Mouse (Mus musculus) WW6 (cell line): ENCODE results near the gene Mark3.
"Not testable (repeated sequence)": the region's sequence is repeated elsewhere in the genome, so short reads cannot be mapped to it uniquely, and the experiment has no call there.

Source experiments
- DNase-seq: peaks from one replicate; pipeline ENCODE4 v3.0.0-alpha.2; 2013; ENCODE audit warnings: low read depth, low spot score

Gene Mark3

DNA sequence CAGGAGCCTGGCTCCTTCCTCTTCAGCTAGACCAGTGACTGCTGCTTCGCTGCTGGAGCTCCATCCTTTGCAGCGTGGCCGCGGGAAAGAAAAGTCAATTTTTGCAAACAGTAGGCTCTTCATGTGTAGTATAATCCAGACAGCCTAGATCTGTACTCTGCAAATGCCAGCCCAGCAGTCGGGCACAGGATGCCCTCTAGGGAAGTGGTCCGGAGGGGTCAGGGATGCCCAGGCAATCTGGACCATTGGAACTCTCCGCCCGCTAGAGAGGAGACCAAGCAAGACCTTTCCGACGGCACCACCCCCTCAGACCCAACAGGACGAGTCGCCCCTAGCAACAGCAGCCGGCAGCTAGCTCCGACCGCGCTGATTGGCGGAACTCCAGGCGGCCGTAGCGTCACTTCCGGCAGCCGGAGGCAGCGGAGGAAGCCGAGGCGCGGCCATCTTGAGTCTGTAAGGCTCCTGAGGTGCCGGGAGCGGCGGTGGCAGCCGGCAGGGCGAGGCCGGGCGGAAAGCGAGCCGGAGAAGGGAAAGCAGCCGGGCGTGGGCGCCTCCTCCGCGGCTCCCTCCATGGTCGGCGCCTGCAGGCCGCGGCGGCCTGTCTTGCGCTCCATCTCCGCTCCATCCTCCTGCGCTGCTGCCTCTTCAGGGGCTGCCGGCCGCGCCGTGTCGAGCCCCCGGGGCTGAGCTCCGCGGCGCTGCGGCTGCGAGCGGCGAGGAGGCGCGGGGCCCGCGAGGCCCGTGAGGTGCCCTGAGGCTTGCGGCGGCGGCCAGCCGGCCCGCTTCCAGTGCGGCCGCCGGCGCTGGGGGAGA, at the start of gene Mark3:
Gene Mark3, plus strand, starts transcription at position 450 of the 813 bp plus-strand sequence.
- DNase-seq = peak; percentile 90

DNA sequence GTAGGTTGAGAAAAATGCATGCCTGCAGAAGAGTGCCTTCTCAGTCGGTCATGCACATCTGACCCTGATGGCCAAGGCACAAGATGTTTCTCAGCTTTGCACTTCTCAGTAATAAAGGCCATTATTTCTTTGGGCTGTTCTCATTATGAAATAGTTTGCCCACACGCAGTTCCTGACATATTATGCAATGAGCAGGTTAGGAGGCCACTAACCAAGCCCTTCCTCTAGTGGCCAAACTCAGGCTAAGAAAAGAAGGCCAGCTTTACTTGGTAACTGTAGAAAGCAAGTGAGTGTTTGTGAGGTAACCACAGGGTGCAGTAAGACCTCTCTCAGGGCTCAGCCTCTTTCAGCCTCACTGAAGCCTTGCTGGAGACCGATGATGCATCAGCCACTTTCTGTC, 49.4 kb upstream of the Mark3 start:
- DNase-seq = no peak

DNA sequence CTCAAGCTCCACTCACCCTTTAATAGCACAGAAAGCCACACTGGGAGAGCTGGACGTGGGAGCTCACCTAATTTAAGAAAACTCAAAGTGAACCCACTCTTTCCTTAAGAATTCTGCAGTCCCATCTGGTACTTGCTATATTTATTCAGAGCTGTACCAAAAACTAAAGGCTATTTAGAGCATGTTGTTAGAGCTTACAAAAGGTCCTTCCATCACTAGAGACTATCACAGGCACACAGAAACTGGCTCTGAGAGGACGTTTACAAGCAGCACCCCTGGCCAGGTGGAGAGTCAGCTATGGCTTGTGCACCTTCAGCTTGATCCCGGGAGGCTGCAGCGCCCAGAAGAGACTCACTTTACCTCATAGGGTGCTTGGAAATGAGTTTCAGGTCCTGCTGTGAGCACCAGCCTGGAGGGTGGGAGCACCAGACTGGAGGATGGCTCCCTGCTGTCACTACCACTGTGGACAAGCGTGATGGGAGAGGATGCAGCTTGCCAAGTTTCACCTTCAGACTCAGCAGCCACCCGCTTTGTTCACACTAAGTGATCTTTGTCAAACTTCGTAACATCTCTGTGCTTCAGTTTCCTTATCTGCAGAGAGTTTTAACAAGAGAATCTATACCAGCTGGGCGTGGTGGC, 46.6 kb upstream of the Mark3 start:
- no peak for DNase-seq

DNA sequence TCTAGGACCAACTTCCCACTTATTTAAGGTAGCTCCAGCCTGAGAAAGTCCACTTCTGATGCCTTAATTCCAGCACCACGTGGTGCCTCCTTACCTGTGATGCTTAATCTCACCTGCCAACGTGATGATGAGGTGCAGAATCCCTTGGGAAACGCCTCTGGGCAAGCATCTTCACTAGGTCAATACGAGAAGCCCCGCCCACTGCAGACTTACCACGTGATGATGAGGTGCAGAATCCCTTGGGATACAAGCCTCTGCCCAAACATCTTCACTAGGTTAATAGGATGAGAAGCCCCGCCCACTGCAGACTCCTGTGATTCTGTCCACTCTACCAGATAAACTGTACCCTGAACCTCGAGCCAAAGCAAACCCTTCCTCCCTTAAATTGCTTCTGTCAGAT, 45.1 kb upstream of the Mark3 start:
- DNase-seq = no peak

DNA sequence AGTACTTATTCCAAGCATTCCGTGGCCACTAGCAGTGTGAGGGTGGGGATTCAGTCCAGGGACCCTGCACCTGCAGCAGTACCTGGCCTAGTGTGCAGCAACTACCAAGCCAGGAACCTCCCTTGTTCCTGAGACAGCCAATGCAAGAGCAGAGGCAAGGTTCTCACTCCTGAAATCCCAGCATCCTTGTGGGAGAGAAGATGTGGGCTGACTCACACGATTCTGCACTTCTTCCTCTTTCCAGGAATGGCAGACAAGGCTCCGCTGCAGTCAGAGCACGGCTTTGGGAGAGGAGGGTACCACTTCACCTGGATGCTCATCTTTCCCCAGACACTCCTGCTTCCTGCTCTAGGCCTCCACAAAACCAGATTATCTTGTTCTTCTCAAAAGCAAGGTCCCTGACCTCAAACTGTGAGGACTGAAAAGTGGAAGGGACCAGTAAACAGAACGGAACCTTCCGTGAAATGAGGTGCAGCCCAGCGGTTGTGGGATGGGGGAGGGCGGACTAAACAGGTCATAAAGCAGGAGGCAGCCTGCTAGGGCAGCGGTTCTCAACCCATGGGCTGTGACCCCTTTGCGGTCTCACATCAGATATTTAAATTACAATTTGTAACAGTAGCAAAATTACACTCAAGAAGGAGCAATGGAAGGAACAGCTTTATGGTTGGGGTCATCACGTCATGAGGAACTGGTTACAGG, 41.1 kb upstream of the Mark3 start:
- no peak for DNase-seq

DNA sequence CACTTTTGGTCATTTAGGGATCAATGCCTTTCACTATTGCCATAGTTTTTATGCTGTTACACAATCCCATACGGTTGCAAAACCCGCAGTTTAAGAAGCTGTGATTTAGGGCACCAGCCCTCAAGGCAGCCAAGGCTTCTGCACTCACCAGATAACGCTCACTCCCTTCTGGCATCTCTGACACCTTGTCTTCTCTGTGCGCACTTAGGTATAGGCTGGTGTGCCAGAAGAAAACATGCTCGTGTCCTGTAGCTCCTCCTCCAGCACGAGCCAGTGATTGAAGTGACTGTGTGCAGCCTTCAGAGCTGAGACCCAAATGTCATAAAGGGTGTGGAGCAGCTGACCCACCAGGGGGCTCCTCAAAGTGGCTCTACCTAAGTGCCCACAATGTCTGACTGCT, 39.0 kb upstream of the Mark3 start:
- no peak for DNase-seq

DNA sequence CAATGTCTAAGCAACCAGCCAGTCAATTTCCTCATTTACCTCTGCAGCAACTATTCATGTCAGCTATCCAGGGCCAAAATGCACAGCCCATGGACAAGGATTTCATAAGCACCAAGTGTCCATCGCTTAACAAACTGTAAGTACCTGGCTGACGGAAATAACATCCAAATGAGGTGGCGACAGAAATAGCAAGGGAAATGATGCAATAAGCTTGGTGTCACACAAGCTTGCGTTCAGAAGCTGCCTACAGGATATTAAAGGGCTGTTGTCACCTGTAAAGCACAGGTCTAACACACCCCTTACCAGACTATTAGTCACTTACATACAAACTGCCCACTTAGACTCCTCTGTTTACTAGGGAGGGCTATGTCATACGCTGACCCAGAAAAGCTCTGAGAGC, 38.6 kb upstream of the Mark3 start:
- no peak for DNase-seq

DNA sequence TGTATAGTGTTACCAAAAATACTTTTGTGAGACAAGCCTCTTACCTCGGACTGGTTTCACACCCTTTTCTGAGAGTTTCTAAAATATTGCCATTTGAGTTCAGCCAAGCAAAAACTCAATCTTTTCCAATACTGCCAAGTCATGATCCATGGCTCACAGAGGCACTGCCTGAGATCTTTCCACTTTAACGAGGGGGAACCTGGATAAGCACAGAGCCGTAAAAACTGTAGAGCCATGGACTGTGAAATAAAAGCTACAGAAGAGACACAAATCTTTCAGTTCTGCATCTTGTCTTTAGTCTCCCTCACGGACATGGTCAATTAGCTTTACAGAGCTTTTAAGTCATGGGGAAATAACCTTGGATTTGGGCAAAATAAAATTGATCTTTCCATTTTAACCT, 37.6 kb upstream of the Mark3 start:
- DNase-seq = no peak

DNA sequence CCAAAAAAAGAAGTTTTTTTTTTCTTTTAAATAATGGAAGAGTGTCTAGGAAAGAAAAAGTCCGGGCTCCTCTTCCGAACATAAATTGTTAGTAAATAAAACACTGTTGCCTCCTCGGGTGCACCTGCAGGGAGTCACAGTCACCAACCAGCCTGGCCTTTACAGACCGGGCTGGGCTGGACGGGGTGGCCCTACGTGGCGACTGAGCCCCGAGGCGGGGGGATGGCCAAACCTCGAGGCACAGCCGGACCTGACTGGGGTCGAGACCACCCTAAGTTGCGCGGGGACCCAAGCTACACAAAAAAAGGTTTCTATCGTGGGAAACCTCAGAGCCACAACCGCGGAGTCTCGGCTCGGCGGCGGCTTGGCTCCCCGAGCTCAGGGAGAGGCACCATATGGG, 37.0 kb upstream of the Mark3 start:
- no peak for DNase-seq

DNA sequence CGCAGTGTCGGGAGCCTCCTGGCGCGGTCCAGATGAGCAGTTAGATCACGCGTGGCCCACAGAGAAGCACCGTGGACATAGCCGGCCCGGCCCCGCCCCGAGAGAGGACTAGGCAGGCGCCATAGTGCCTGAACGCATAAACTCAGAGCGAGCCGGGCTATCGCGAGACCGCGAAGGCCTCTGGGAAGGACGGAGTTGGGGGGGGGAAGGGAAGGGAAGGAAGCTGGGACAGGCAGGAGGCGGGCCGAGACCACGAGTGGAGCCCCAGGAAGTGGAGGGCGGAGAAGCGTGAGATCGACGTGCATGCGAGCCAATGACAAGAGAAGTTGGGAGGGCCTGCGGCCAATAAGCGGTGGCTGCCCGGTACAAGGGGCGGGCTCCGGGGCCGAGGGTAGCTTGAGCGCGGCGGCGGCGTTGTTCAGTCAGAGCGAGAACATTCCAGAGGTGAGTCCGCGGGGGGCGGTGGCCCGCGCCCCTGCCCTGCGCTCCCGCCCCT, 36.5 kb upstream of the Mark3 start, which contains the start of gene Eif5:
Gene Eif5, plus strand, starts transcription at position 221 of the 496 bp plus-strand sequence.
- peak; percentile 98 for DNase-seq

DNA sequence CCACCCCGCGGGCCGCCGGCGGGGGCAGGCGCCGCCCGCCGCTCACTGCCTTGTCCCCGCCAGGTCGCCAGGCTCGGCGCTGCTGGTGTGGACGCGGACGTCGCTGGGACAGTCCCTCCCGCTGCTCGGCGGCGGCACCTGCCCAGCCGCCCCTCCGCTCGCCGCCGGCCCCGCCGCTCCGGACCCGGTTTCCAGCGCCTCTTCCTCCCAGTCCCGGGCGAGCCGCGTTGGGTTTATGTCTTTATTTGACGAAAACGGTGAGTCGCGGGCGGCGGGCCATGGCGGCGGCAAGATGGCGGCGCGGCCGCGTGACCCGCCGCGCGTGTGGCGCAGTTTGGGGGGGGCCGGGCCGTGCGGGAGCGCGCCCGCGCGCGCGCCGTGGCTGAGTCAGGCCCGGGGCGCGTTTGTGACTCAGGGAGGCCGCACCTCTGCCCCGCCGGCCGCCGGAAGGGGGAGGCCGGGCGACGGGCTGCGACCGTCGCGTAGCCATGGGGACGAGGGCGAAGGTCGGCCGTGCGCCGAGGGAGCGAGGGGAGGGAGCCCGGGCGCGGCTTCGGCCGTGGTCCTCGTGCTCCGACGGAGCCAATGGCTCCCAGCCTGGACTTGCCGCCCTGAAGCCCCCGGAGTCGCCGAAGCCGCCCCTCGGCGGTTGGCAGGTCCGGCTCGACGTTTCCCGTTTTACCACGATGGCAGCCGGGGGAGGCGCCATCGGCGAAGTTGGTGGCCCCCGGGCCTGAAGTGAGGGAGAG, 35.9 kb upstream of the Mark3 start:
- DNase-seq = no peak

DNA sequence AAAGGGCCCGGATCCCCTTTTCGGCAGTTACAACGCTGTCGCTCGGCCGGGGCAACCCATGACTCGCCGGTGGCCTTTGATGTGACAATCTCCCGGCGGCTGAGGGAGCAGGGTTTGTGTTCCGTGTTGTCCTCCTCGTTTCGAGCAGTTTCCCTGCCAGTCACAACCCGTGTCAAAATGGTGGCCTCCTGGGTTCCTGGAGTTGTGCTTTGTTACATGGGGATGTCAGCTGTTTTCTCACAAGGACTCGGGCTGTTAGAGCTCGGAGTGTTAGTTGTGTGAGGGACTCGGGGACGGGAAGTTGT, 35.3 kb upstream of the Mark3 start:
- DNase-seq = no peak

DNA sequence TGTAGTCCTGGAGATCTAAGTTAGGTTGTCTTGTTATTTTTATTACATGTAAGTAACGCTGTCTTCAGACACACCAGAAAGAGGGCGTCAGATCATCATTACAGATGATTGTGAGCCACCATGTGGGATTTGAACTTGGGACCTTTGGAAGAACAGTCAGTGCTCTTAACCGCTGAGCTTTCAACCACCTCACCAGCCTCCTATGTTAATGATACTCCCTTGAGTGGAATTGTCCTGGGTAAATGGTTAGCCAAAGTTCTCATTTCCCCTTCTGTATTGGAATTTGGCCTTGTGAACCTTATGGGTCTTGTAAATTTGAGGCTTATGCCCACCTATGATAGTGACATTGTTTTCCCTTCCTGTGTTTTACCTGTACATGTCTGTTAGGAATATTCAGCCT, 27.3 kb upstream of the Mark3 start:
- no peak for DNase-seq

DNA sequence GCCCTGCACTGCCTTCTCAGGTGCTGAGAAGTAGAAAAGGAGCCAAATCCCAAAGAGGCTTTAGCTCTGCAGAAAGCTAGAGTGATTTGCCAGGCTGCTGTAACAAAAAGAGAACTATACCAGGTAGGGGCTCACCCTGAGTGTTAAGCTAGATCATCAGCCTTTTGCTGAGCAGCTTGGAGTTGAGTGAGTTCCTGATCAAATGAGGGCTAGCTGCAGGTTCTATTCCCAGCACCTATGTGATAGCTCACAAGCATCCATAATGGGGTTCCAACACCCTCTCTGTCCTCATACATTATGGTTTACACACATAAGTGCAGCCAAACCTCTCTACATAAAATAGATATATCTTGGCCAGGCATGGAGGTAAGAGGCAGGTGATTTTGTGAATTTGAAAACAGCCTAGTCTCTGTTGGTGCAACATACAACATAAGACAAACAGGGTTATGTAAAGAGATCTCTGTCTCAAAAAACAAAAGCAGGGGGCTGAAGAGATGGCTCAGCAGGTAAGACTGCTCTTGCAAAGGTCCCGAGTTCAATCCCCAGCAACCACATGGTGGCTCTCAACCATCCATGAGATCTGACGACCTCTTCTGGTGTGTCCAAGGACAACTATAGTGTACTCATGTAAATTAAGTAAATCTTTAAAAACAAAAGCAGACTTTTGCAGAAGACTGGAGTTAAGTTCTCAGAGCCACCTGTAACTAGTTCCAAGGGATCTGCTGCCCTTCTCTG, 25.6 kb upstream of the Mark3 start:
- no peak for DNase-seq

DNA sequence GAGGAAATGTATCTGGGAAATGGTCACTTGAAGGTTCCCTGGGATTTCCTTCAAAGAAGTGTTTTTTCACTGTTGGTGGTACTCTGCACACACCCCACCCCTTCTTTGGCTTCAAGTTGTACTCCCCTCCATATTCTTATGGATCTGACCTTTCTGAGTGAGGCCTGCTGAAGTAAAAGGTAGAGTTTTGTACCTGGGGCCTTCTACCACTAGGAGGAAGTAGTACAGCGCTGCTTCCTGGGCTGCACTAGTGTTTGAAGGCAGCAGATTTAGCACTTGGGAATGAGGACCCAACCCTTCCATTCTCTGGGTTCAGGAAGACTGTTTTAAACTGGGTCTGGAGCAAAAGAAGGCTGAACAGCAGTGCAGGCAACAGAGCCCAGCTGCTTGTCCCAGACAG, 23.6 kb upstream of the Mark3 start:
- DNase-seq = no peak

DNA sequence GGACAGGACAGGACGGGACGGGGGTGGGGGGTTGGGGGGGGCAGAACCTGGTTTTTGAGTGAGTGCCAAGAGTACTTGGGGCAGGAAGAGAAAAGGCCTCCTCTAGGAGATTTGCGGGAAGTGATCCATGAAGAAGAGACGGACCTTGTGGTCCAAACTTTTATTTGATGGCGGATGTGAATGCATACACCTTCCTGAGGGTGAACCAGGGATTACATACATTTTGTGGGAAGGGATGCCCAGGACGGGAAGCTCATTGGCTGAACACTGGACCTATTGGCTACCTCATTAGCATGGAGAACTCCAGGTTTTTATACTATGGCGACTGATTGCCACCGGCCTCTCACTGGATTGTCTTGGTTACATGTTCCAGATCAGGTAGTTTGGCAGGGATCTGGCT, 22.0 kb upstream of the Mark3 start:
- DNase-seq = no peak

DNA sequence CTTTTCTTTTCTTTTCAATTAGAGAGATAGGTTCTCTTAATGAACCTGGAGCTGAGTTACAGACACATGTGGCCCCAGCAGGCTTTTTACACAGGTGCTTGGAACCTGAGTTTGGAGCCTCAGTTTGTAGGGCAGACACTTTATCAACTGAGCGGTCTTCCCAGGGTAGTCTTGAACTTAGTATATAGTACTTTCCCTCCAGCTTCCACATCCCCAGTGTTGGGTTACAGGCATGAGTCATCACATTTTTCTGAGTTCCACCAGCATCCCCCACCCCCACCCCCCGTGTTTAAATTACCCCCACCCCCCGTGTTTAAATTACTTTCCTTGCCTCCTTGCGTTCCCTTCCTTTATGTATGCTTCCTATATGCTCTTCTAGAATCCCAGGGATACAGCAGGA, 19.0 kb upstream of the Mark3 start:
- no peak for DNase-seq

DNA sequence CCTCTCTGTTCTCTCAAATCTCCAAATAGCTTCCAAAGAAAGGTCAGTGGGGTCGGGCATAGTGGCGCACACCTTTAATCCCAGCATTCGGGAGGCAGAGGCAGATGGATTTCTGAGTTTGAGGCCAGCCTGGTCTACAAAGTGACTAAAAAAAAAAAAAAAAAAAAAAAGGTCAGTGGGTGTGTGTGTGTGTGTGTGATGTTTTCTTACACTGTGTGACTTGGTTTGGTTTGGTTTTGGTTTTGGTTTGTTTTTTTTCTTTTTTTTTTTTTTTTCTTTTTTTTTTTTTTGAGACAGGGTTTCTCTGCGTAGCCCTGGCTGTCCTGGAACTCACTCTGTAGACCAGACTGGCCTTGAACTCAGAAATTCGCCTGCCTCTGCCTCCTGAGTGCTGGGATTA, 18.4 kb upstream of the Mark3 start:
- not testable (repeated sequence) for DNase-seq

DNA sequence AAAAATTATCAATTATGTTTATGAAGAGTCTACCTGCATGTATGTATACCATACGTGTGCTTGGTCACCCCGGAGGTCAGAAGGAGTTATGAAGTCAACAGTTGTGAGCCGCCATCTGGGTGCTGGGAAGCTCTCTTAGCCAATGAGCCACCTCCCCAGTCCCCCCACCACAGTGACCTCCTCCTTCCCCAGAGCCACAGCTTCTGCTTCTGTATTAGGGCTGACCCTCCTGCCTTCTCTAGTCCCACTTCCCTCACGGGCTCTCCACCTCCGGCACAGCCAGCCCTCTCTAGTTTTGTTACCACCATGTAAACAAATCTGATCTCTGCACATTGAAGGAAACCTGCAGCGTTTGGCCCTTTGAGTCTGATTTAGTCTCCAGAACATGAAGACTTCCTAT, 16.8 kb upstream of the Mark3 start:
- no peak for DNase-seq

DNA sequence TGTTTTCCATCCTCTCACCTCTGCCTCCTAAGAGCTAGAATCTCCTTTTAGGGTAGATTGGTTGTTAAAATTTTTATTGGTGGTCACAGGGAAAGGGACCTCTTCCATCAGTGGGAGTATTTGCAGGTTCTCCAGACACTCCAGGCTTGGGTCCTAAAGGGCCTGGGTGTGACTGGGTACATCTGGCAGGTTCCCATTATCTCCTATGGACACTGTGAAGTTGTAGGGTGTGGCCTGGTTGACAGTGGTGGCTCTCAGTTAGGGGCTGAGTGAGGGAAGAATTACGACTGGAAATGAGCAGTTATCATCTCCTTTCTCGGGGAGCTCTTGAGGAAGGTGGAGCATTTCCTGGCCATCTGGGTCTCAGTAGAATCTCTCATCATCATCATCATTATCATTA, 15.7 kb upstream of the Mark3 start:
- no peak for DNase-seq

DNA sequence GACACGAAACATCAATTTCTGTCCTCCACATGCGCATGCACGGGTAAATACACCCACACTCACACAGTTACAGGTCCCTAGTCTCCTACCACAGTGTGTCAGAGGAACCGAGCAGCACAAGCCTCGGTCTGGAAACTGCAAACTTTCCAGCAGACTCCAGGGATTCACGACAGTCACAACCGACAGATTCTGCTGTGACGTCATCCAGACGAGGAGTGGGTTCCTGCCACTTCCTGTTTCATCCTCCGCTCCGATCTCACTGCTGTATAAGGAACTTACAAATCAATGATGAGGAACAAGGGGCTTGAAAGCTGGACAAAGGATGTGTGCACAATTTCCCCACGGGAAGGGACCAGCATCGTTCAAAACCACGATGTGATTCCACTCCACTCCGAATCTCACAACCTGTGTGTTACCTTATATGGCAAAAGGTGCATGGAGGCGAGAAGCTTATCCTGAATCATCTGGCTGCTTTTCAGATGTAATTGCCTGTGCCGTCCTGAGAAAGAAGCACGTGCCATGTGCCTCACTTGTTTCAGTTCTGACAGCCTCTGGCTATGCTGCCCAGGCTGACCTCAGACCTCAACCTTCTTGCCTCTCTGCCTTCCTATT, 14.6 kb upstream of the Mark3 start:
- DNase-seq = no peak
